Mouse (Mus musculus): ENCODE results near the gene Cyb5r1.

Cyb5r1 gene

DNA sequence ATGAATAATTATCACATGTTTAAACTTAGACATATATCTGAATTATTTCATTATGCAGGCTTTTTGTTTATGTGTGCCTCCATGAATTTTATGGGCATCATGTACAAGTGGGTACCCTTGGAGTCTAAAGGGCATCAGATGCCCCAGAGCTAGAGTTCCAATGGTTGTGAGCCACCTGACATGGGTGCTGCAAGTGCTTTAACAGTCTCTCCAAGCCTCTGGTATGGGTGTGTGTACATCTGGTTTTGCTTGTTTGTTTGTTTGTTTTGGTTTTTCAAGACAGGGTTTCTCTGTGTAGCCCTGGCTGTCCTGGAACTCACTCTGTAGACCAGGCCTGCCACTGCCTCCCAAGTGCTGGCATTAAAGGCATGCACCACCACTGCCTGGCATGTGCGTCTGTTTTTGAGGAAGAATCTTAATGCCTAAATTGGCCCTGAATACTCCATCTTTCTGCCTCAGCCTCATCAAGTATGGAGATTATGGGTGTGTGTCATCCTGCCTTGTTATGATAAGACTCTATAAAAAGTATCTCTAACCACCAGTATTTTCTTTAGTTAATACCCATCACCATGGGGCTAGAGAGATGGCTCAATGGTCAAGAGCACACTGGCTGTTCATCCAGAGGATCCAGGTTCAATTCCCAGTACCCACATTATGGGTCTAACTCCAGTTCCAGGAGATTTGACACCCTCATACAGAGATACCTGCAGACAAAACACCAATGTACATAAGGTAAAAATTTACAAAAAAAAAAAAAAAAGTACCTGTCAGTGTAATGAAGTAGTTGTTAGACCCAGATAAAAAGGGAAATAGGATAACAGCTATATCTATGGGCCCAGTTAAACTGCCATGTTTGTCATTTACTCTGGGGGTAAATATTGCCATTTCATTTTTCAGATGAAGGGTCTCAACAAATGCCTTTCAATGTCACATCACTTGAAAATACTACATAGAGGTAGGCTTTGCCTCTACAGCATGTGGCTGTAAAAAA lies 55.2 kb downstream of the Cyb5r1 start:
- in situ Hi-C loops (cut with MboI): no loop called here

Data from mature B cell (primary cell).